Mouse (Mus musculus) layer of hippocampus, adult 2 months (tissue): ENCODE results near the gene Smyd3. TPM values are rescaled to one million over a fixed set of nuclear protein-coding genes. Genes with fewer than 3 reads are reported as not detected.

Experiments
- DNase-seq, 2 experiments: peaks; one replicate each; pipeline ENCODE4 v3.0.0; 2022; ENCODE audit warnings: low spot score in 2 of 2
- H3K27ac ChIP-seq: fragments of 200-600 bp; 2 replicates; pipeline ENCODE4 v1.8.1; 2022
- H3K4me3 ChIP-seq: fragments of 200-600 bp; 2 replicates; pipeline ENCODE4 v1.8.1; 2022; ENCODE audit warnings: mild to moderate bottlenecking
- CTCF ChIP-seq: fragments of 200-600 bp; conservative IDR thresholded peaks from 2 replicates; pipeline ENCODE4 v1.8.1; 2022; ENCODE audit warnings: antibody characterized with exemption, mild to moderate bottlenecking, moderate library complexity
- total RNA-seq, 2 experiments: library from RNA; stranded (reverse); gene quantifications; 2 replicates each; pipeline ENCODE4 v1.2.3; 2021

Gene Smyd3
- total RNA-seq, 2 experiments from 2014 or later = 21.1 to 24.5 TPM

- H3K27ac ChIP-seq = no peak overlapping the region
- no peak for DNase-seq
- H3K4me3 ChIP-seq = no peak overlapping the region
- TF ChIP-seq CTCF = no peak
Measured at GRCm38 (mm10) chr1:179107211-179107610, 410.6 kb downstream of the Smyd3 start.

GRCm38 (mm10) chr1:179106702-179107145 lies 411.1 kb downstream of the Smyd3 start:
- Histone ChIP-seq H3K4me3 (no peak overlapping the region), H3K27ac (no peak overlapping the region)
- no peak for DNase-seq
- TF ChIP-seq CTCF = no peak

- H3K27ac ChIP-seq = no peak overlapping the region
- no peak for TF ChIP-seq CTCF
- DNase-seq = no peak
- no peak overlapping the region for H3K4me3 ChIP-seq
Measured at GRCm38 (mm10) chr1:179106103-179106701, 411.6 kb downstream of the Smyd3 start.

- no peak overlapping the region for H3K27ac ChIP-seq
- no peak for TF ChIP-seq CTCF
- DNase-seq = no peak
- H3K4me3 ChIP-seq = no peak overlapping the region
Measured at GRCm38 (mm10) chr1:179104447-179104846, 413.4 kb downstream of the Smyd3 start.

- Histone ChIP-seq H3K27ac (no peak overlapping the region), H3K4me3 (no peak overlapping the region)
- no peak for TF ChIP-seq CTCF
- no peak for DNase-seq
Measured at GRCm38 (mm10) chr1:179096993-179097392, 420.8 kb downstream of the Smyd3 start.

- TF ChIP-seq CTCF = no peak
- H3K4me3 ChIP-seq = no peak overlapping the region
- DNase-seq = no peak
- H3K27ac ChIP-seq = no peak overlapping the region
Measured at GRCm38 (mm10) chr1:179096323-179096722, 421.5 kb downstream of the Smyd3 start.

GRCm38 (mm10) chr1:179089174-179089573 lies 428.7 kb downstream of the Smyd3 start:
- Histone ChIP-seq H3K27ac (no peak overlapping the region), H3K4me3 (no peak overlapping the region)
- no peak for TF ChIP-seq CTCF
- DNase-seq = no peak

GRCm38 (mm10) chr1:179087033-179087998 lies 430.5 kb downstream of the Smyd3 start:
- peak; percentile 72 for TF ChIP-seq CTCF
- Histone ChIP-seq H3K27ac (no peak overlapping the region), H3K4me3 (no peak overlapping the region)
- DNase-seq = peak in 1 of 2 experiments; percentile 45

GRCm38 (mm10) chr1:179086208-179086607 lies 431.6 kb downstream of the Smyd3 start:
- Histone ChIP-seq H3K4me3 (no peak overlapping the region), H3K27ac (no peak overlapping the region)
- DNase-seq = no peak
- no peak for TF ChIP-seq CTCF

GRCm38 (mm10) chr1:179083098-179083497 lies 434.7 kb downstream of the Smyd3 start:
- no peak for TF ChIP-seq CTCF
- Histone ChIP-seq H3K4me3 (no peak overlapping the region), H3K27ac (no peak overlapping the region)
- DNase-seq = no peak

GRCm38 (mm10) chr1:179073846-179074245 lies 444.0 kb downstream of the Smyd3 start:
- DNase-seq = no peak
- no peak for TF ChIP-seq CTCF

GRCm38 (mm10) chr1:179072935-179073654 lies 444.7 kb downstream of the Smyd3 start:
- no peak overlapping the region for H3K27ac ChIP-seq
- no peak for DNase-seq
- TF ChIP-seq CTCF = peak; percentile 62
- H3K4me3 ChIP-seq = no peak overlapping the region

More at GRCm38 (mm10) chr1:179073846-179074245, 444.0 kb downstream of the Smyd3 start:
- Histone ChIP-seq H3K27ac (no peak overlapping the region), H3K4me3 (no peak overlapping the region)

- H3K4me3 ChIP-seq = no peak overlapping the region
- no peak for DNase-seq
Measured at GRCm38 (mm10) chr1:179072406-179072805, 445.4 kb downstream of the Smyd3 start.

More at GRCm38 (mm10) chr1:179072406-179072805, 445.4 kb downstream of the Smyd3 start:
- TF ChIP-seq CTCF = no peak
- H3K27ac ChIP-seq = no peak overlapping the region
